Mouse (Mus musculus) forebrain, embryonic 12.5 days (tissue): Measurements from ENCODE around the gene Sh3rf1. TPM values are rescaled to one million over a fixed set of nuclear protein-coding genes. Genes with fewer than 3 reads are reported as not detected.

Source experiments
- ATAC-seq: fragments of 200-750 bp; cut with Nextera tagmentation; 2 replicates; pipeline ENCODE4 v1.8.0; 2017; ENCODE audit warnings: moderate TSS enrichment; ENCODE audit not compliant: low FRiP score
- H3K27ac ChIP-seq: fragments of 300-500 bp; sonication (generic); 2 replicates; pipeline ENCODE4 v1.5.1; 2016; ENCODE audit warnings: mild to moderate bottlenecking
- H3K27me3 ChIP-seq: fragments of 300-500 bp; sonication (generic); 2 replicates; pipeline ENCODE4 v1.6.1; 2016; ENCODE audit warnings: mild to moderate bottlenecking
- H3K36me3 ChIP-seq: fragments of 300-500 bp; sonication (generic); replicated peaks from 2 replicates; pipeline ENCODE4 v1.6.1; 2016; ENCODE audit warnings: mild to moderate bottlenecking
- H3K4me1 ChIP-seq: fragments of 300-500 bp; sonication (generic); 2 replicates; pipeline ENCODE4 v1.6.1; 2016
- H3K4me2 ChIP-seq: fragments of 300-500 bp; sonication (generic); 2 replicates; pipeline ENCODE4 v1.6.1; 2016; ENCODE audit warnings: mild to moderate bottlenecking, moderate library complexity
- H3K4me3 ChIP-seq: fragments of 300-500 bp; sonication (generic); replicated peaks from 2 replicates; pipeline ENCODE4 v1.5.1; 2016; ENCODE audit warnings: mild to moderate bottlenecking
- H3K9ac ChIP-seq: fragments of 300-500 bp; sonication (generic); 2 replicates; pipeline ENCODE4 v1.6.1; 2016; ENCODE audit warnings: mild to moderate bottlenecking
- H3K9me3 ChIP-seq: fragments of 300-500 bp; sonication (generic); 2 replicates; pipeline ENCODE4 v1.6.1; 2016
- WGBS: fragments of 180-500 bp; shearing (Covaris S2); methylation state at CpG from one replicate; pipeline ENCODE4 v1.1.7; 2016; 5-methylcytosine and 5-hydroxymethylcytosine counted together
- polyA plus RNA-seq: library from polyadenylated mRNA; unstranded; fragments of >200 nt; fragmentation: Nextera tagmentation; extraction: Ambion mirVana; gene quantifications from 2 replicates; pipeline ENCODE4 v1.2.1, GENCODE M21; 2016

Sh3rf1 gene
- polyA plus RNA-seq, 1 experiment from 2014 or later, result 30.2 TPM

- no peaks in the 10 kb centered on the region for H3K36me3 ChIP-seq
- H3K4me3 ChIP-seq, result no peak overlapping the region
- H3K9ac ChIP-seq, result no peak overlapping the region
- H3K4me1 ChIP-seq, result peaks cover 6% of the 10 kb centered on the region; the same call in 1 of the 2 replicates
- no peak overlapping the region for H3K4me2 ChIP-seq
- 88% methylated on average over 5 of the region's 5 CpGs for WGBS
- no peak for ATAC-seq
- H3K27me3 ChIP-seq, result no peaks in the 10 kb centered on the region
- H3K27ac ChIP-seq, result no peak overlapping the region
- H3K9me3 ChIP-seq, result no peaks in the 10 kb centered on the region
Observed at GRCm38 (mm10) chr8:61203035-61203826, 20.4 kb upstream of the Sh3rf1 start.

- Histone ChIP-seq H3K9ac (no peak overlapping the region), H3K4me2 (no peak overlapping the region), H3K36me3 (no peaks in the 10 kb centered on the region), H3K27ac (no peak overlapping the region), H3K27me3 (no peaks in the 10 kb centered on the region), H3K4me3 (no peak overlapping the region), H3K4me1 (peaks cover 6% of the 10 kb centered on the region; the same call in 1 of the 2 replicates), H3K9me3 (no peaks in the 10 kb centered on the region)
- WGBS, result 87% methylated on average over 2 of the region's 2 CpGs
- no peak for ATAC-seq
Observed at GRCm38 (mm10) chr8:61206876-61207275, 16.8 kb upstream of the Sh3rf1 start.

- Histone ChIP-seq H3K36me3 (no peaks in the 10 kb centered on the region), H3K27ac (no peak overlapping the region), H3K4me1 (peaks cover 6% of the 10 kb centered on the region; the same call in 1 of the 2 replicates), H3K4me2 (no peak overlapping the region), H3K27me3 (no peaks in the 10 kb centered on the region), H3K9ac (no peak overlapping the region), H3K9me3 (no peaks in the 10 kb centered on the region), H3K4me3 (no peak overlapping the region)
- ATAC-seq, result no peak
- 22% methylated on average over 4 of the region's 4 CpGs for WGBS
Observed at GRCm38 (mm10) chr8:61207636-61208035, 16.0 kb upstream of the Sh3rf1 start.

- Histone ChIP-seq H3K9me3 (no peaks in the 10 kb centered on the region), H3K4me1 (peaks cover 6% of the 10 kb centered on the region; the same call in 1 of the 2 replicates), H3K4me3 (no peak overlapping the region), H3K9ac (no peak overlapping the region), H3K27ac (no peak overlapping the region), H3K36me3 (no peaks in the 10 kb centered on the region), H3K4me2 (no peak overlapping the region), H3K27me3 (no peaks in the 10 kb centered on the region)
- no peak for ATAC-seq
- 91% methylated on average over 9 of the region's 9 CpGs for WGBS
Observed at GRCm38 (mm10) chr8:61208719-61209118, 15.0 kb upstream of the Sh3rf1 start.

- no peak overlapping the region for H3K4me2 ChIP-seq
- no peak overlapping the region for H3K27ac ChIP-seq
- 88% methylated on average over 8 of the region's 8 CpGs for WGBS
- H3K27me3 ChIP-seq, result no peaks in the 10 kb centered on the region
- no peak overlapping the region for H3K9ac ChIP-seq
- no peak overlapping the region for H3K4me3 ChIP-seq
- no peaks in the 10 kb centered on the region for H3K36me3 ChIP-seq
- H3K4me1 ChIP-seq, result peaks cover 10% of the 10 kb centered on the region; the same call in 1 of the 2 replicates
- no peaks in the 10 kb centered on the region for H3K9me3 ChIP-seq
- no peak for ATAC-seq
Observed at GRCm38 (mm10) chr8:61210836-61211235, 12.8 kb upstream of the Sh3rf1 start.

- no peak overlapping the region for H3K9ac ChIP-seq
- H3K4me2 ChIP-seq, result no peak overlapping the region
- no peak overlapping the region for H3K27ac ChIP-seq
- H3K36me3 ChIP-seq, result no peaks in the 10 kb centered on the region
- 41% methylated on average over 5 of the region's 5 CpGs for WGBS
- H3K4me3 ChIP-seq, result no peak overlapping the region
- no peaks in the 10 kb centered on the region for H3K9me3 ChIP-seq
- H3K27me3 ChIP-seq, result no peaks in the 10 kb centered on the region
- ATAC-seq, result peak; percentile 65; the same call in 1 of the 2 replicates
- peaks cover 4% of the 10 kb centered on the region; the same call in 1 of the 2 replicates for H3K4me1 ChIP-seq
Observed at GRCm38 (mm10) chr8:61215081-61215819, 8.4 kb upstream of the Sh3rf1 start.

GRCm38 (mm10) chr8:61217017-61217416, 6.7 kb upstream of the Sh3rf1 start:
- no peak for ATAC-seq

GRCm38 (mm10) chr8:61217426-61217825, 6.2 kb upstream of the Sh3rf1 start:
- no peaks in the 10 kb centered on the region for H3K27me3 ChIP-seq
- 87% methylated on average over 8 of the region's 8 CpGs for WGBS
- H3K4me1 ChIP-seq, result peaks cover 4% of the 10 kb centered on the region; the same call in 1 of the 2 replicates
- no peak for ATAC-seq
- H3K4me2 ChIP-seq, result no peak overlapping the region
- no peak overlapping the region for H3K4me3 ChIP-seq
- no peak overlapping the region for H3K27ac ChIP-seq
- no peaks in the 10 kb centered on the region for H3K9me3 ChIP-seq
- no peaks in the 10 kb centered on the region for H3K36me3 ChIP-seq
- no peak overlapping the region for H3K9ac ChIP-seq

More at GRCm38 (mm10) chr8:61217017-61217416, 6.7 kb upstream of the Sh3rf1 start:
- H3K9me3 ChIP-seq, result no peaks in the 10 kb centered on the region
- H3K27ac ChIP-seq, result no peak overlapping the region
- no peaks in the 10 kb centered on the region for H3K27me3 ChIP-seq
- H3K9ac ChIP-seq, result no peak overlapping the region
- H3K4me3 ChIP-seq, result no peak overlapping the region
- no peaks in the 10 kb centered on the region for H3K36me3 ChIP-seq
- 69% methylated on average over 3 of the region's 3 CpGs for WGBS
- peaks cover 4% of the 10 kb centered on the region; the same call in 1 of the 2 replicates for H3K4me1 ChIP-seq
- H3K4me2 ChIP-seq, result no peak overlapping the region

- Histone ChIP-seq H3K27me3 (no peaks in the 10 kb centered on the region), H3K27ac (no peak overlapping the region), H3K9me3 (no peaks in the 10 kb centered on the region), H3K9ac (no peak overlapping the region), H3K36me3 (no peaks in the 10 kb centered on the region), H3K4me2 (no peak overlapping the region), H3K4me1 (peaks cover 6% of the 10 kb centered on the region), H3K4me3 (no peak overlapping the region)
- 97% methylated on average over 2 of the region's 2 CpGs for WGBS
- no peak for ATAC-seq
Observed at GRCm38 (mm10) chr8:61218439-61218838, 5.2 kb upstream of the Sh3rf1 start.

- peak overlapping the region; percentile 83 for H3K9ac ChIP-seq
- H3K4me3 ChIP-seq, result peak overlapping the region; percentile 82
- peak overlapping the region; percentile 92 for H3K27ac ChIP-seq
- no peaks in the 10 kb centered on the region for H3K27me3 ChIP-seq
- peak overlapping the region; percentile 86 for H3K4me2 ChIP-seq
- H3K4me1 ChIP-seq, result peaks cover 34% of the 10 kb centered on the region
- no peaks in the 10 kb centered on the region for H3K36me3 ChIP-seq
- H3K9me3 ChIP-seq, result no peaks in the 10 kb centered on the region
- no peak for ATAC-seq
- 27% methylated on average over 5 of the region's 5 CpGs for WGBS
Observed at GRCm38 (mm10) chr8:61223283-61223682, 389 bp upstream of the Sh3rf1 start.

GRCm38 (mm10) chr8:61224380-61225092, 864 bp downstream of the Sh3rf1 start:
- peak overlapping the region; percentile 86 for H3K4me2 ChIP-seq
- peak overlapping the region; percentile 92 for H3K27ac ChIP-seq
- under 1% methylated on average over 26 of the region's 41 CpGs for WGBS
- no peaks in the 10 kb centered on the region for H3K9me3 ChIP-seq
- no peaks in the 10 kb centered on the region for H3K27me3 ChIP-seq
- peak; percentile 80 for ATAC-seq
- H3K4me1 ChIP-seq, result peaks cover 44% of the 10 kb centered on the region
- H3K9ac ChIP-seq, result peak overlapping the region; percentile 83
- peak overlapping the region; percentile 82 for H3K4me3 ChIP-seq
- H3K36me3 ChIP-seq, result peaks cover 5% of the 10 kb centered on the region; the same call in 1 of the 2 replicates
